Comparison of ENCODE assay signal across 8 mouse cellular contexts in genomic region chr2:73529356-73530330, GRCm38 (mm10). TPM values are rescaled to one million over a fixed set of nuclear protein-coding genes. Genes with fewer than 3 reads are reported as not detected.
DNase-seq lines count a peak whose midpoint lies in the region; ATAC-seq and TF ChIP-seq lines count a peak whose summit lies in the region.

Gene Wipf1 (minus strand): TSS chr2:73529734.

- TF ChIP-seq CTCF in brain, embryonic 14.5 days (IDR thresholded peaks at IDR 0.05; ENCODE audit: borderline replicate concordance, extremely low read depth, insufficient read depth, insufficient read length): no peak
- TF ChIP-seq CTCF in stomach, postnatal 0 days (IDR thresholded peaks at IDR 0.05; ENCODE audit: low read depth): no peak

- TF ChIP-seq POLR2A in brain, embryonic 14.5 days (IDR thresholded peaks at IDR 0.05; ENCODE audit: borderline replicate concordance, extremely low read depth, insufficient read depth, insufficient read length, poor library complexity, severe bottlenecking): no peak

- H3K4me1 ChIP-seq in forebrain, embryonic 12.5 days: peaks cover 22% of the 10 kb centered on the region
- peaks cover 12% of the 10 kb centered on the region for H3K4me1 ChIP-seq in heart, embryonic 16.5 days (ENCODE audit: control insufficient read depth, insufficient read depth, low read length)
- H3K4me1 ChIP-seq in liver, embryonic 13.5 days (replicated peaks): peaks cover 52% of the 10 kb centered on the region
- no peaks in the 10 kb centered on the region; the same call in 1 of the 2 replicates for H3K4me1 ChIP-seq in stomach, postnatal 0 days (replicated peaks; ENCODE audit: control insufficient read depth, insufficient read depth)

- ATAC-seq in CD4-positive, CD25-positive, alpha-beta regulatory T cell, adult 4 months: no peak
- peak; percentile 85 for ATAC-seq in forebrain, embryonic 12.5 days (ENCODE audit: low FRiP score)
- peak; percentile 90 for ATAC-seq in heart, embryonic 16.5 days (replicated peaks; ENCODE audit: extremely low read depth, insufficient read depth, low FRiP score)
- peak; percentile 69 for ATAC-seq in liver, embryonic 13.5 days (ENCODE audit: low read depth)
- peak; percentile 66 for ATAC-seq in stomach, postnatal 0 days (ENCODE audit: low FRiP score, low TSS enrichment)

- no peaks in the 10 kb centered on the region for H3K36me3 ChIP-seq in forebrain, embryonic 12.5 days (replicated peaks)
- H3K36me3 ChIP-seq in heart, embryonic 16.5 days (ENCODE audit: control insufficient read depth, insufficient read depth): no peaks in the 10 kb centered on the region
- no peaks in the 10 kb centered on the region for H3K36me3 ChIP-seq in liver, embryonic 13.5 days
- no peaks in the 10 kb centered on the region for H3K36me3 ChIP-seq in stomach, postnatal 0 days (ENCODE audit: control insufficient read depth, insufficient read depth, low read length)

- WGBS in forebrain, embryonic 12.5 days: 2% methylated on average over 53 of the region's 66 CpGs
- 3% methylated on average over 64 of the region's 66 CpGs for WGBS in heart, embryonic 16.5 days
- 3% methylated on average over 66 of the region's 66 CpGs for WGBS in liver, embryonic 13.5 days (ENCODE audit: insufficient replicate concordance)
- WGBS in stomach, postnatal 0 days: 4% methylated on average over 55 of the region's 66 CpGs

- peak within 1 kb of the TSS; percentile 88 for H3K4me2 ChIP-seq in forebrain, embryonic 12.5 days
- H3K4me2 ChIP-seq in heart, embryonic 16.5 days (ENCODE audit: low read depth, low read length): peak within 1 kb of the TSS; percentile 84
- H3K4me2 ChIP-seq in liver, embryonic 13.5 days: peak within 1 kb of the TSS; percentile 94
- peak within 1 kb of the TSS; percentile 82 for H3K4me2 ChIP-seq in stomach, postnatal 0 days (replicated peaks; ENCODE audit: low read depth)

- no peaks in the 10 kb centered on the region for H3K9me3 ChIP-seq in forebrain, embryonic 12.5 days
- H3K9me3 ChIP-seq in heart, embryonic 16.5 days (replicated peaks; ENCODE audit: control insufficient read depth, low read length): no peaks in the 10 kb centered on the region
- H3K9me3 ChIP-seq in liver, embryonic 13.5 days (replicated peaks): no peaks in the 10 kb centered on the region
- no peaks in the 10 kb centered on the region for H3K9me3 ChIP-seq in stomach, postnatal 0 days (ENCODE audit: control insufficient read depth, low read length)

- H3K27me3 ChIP-seq in forebrain, embryonic 12.5 days: no peaks in the 10 kb centered on the region
- no peaks in the 10 kb centered on the region for H3K27me3 ChIP-seq in heart, embryonic 16.5 days (ENCODE audit: control insufficient read depth, insufficient read depth, low read length)
- peaks cover 22% of the 10 kb centered on the region for H3K27me3 ChIP-seq in liver, embryonic 13.5 days
- no peaks in the 10 kb centered on the region for H3K27me3 ChIP-seq in stomach, postnatal 0 days (ENCODE audit: control insufficient read depth, insufficient read depth, low read length)

- peak within 1 kb of the TSS; percentile 59 for H3K27ac ChIP-seq in forebrain, embryonic 12.5 days
- H3K27ac ChIP-seq in heart, embryonic 16.5 days (ENCODE audit: low read length): peak within 1 kb of the TSS; percentile 79
- peak within 1 kb of the TSS; percentile 83 for H3K27ac ChIP-seq in liver, embryonic 13.5 days
- H3K27ac ChIP-seq in stomach, postnatal 0 days (replicated peaks): peak within 1 kb of the TSS; percentile 86

- H3K4me3 ChIP-seq in forebrain, embryonic 12.5 days (replicated peaks): peak within 1 kb of the TSS; percentile 80
- H3K4me3 ChIP-seq in heart, embryonic 16.5 days (ENCODE audit: low read length): peak within 1 kb of the TSS; percentile 81
- H3K4me3 ChIP-seq in liver, embryonic 13.5 days (replicated peaks): peak within 1 kb of the TSS; percentile 75
- H3K4me3 ChIP-seq in stomach, postnatal 0 days (ENCODE audit: low read depth, low read length): peak within 1 kb of the TSS; percentile 79

- peak; percentile 73 for DNase-seq in brain, embryonic 14.5 days (ENCODE audit: low read depth)
- peak; percentile 92 for DNase-seq in kidney, postnatal 10 days
- peak; percentile 34 for DNase-seq in liver, embryonic 13.5 days
- DNase-seq in neural tube, embryonic 10.5 days (ENCODE audit: extremely low spot score, low spot score): peak; percentile 83
- peak; percentile 66 for DNase-seq in stomach, postnatal 0 days (ENCODE audit: low spot score)

- TF ChIP-seq EP300 in stomach, postnatal 0 days (optimal IDR thresholded peaks at IDR 0.05): no peak

- peak within 1 kb of the TSS; percentile 90 for H3K9ac ChIP-seq in forebrain, embryonic 12.5 days
- peak within 1 kb of the TSS; percentile 89 for H3K9ac ChIP-seq in heart, embryonic 16.5 days (ENCODE audit: low read length)
- peak within 1 kb of the TSS; percentile 82 for H3K9ac ChIP-seq in liver, embryonic 13.5 days
- peak within 1 kb of the TSS; percentile 86 for H3K9ac ChIP-seq in stomach, postnatal 0 days (ENCODE audit: low read length)

RNA-seq across cellular contexts. Expression of gene Wipf1, which starts in this region (rescaled TPM):
- polyA plus RNA-seq in CD4-positive, CD25-positive, alpha-beta regulatory T cell, adult 4 months (2017; shearing (Covaris generic)): 10 to 100 TPM; 54.2 to 66.6 TPM
- 2.8 and 3.8 TPM in 2 replicates for polyA plus RNA-seq in brain, embryonic 14.5 days (2012; rRNA removed)
- polyA plus RNA-seq in forebrain, embryonic 12.5 days (2016; fragmentation: Nextera tagmentation; extraction: Ambion mirVana): 4.3 and 5.5 TPM in 2 replicates
- 5.0 and 7.4 TPM in 2 replicates for polyA plus RNA-seq in heart, embryonic 16.5 days (2015; fragmentation: Nextera tagmentation; extraction: Ambion mirVana)
- polyA plus RNA-seq in liver, embryonic 13.5 days (2015; fragmentation: Nextera tagmentation; extraction: Ambion mirVana): 3.4 and 4.6 TPM in 2 replicates
- polyA plus RNA-seq in stomach, postnatal 0 days (2015; fragmentation: Nextera tagmentation; extraction: Ambion mirVana): 3.1 and 3.3 TPM in 2 replicates

Comparison
In these comparisons a context has a peak if more than half of its experiments do, and no peak if none do; other contexts are left out.
1. DNase-seq: peak in every context shown above with its lines; median percentile 92 in kidney, postnatal 10 days; 83 in neural tube, embryonic 10.5 days; 73 in brain, embryonic 14.5 days; 66 in stomach, postnatal 0 days; 34 in liver, embryonic 13.5 days.